Mouse (Mus musculus) limb, embryonic 12.5 days (tissue): Measurements from ENCODE around the gene Susd1. TPM values are rescaled to one million over a fixed set of nuclear protein-coding genes. Genes with fewer than 3 reads are reported as not detected.
A peak's percentile ranks its signal among the peaks of the same experiment; 100 is the strongest.

Experiments
- ATAC-seq: fragments of 200-750 bp; cut with Nextera tagmentation; 2 replicates; pipeline ENCODE4 v1.8.0; 2017; ENCODE audit warnings: low read depth, moderate TSS enrichment; ENCODE audit not compliant: insufficient number of reproducible peaks, insufficient read depth, low FRiP score, low TSS enrichment
- H3K27ac ChIP-seq: fragments of 300-500 bp; sonication (generic); 2 replicates; pipeline ENCODE4 v1.5.1; 2016; ENCODE audit warnings: mild to moderate bottlenecking, moderate library complexity
- H3K27me3 ChIP-seq: fragments of 300-500 bp; sonication (generic); 2 replicates; pipeline ENCODE4 v1.6.1; 2016; ENCODE audit warnings: mild to moderate bottlenecking, moderate library complexity
- H3K36me3 ChIP-seq: fragments of 300-500 bp; sonication (generic); 2 replicates; pipeline ENCODE4 v1.6.1; 2016; ENCODE audit warnings: mild to moderate bottlenecking, moderate library complexity
- H3K4me1 ChIP-seq: fragments of 300-500 bp; sonication (generic); replicated peaks from 2 replicates; pipeline ENCODE4 v1.6.1; 2016
- H3K4me2 ChIP-seq: fragments of 300-500 bp; sonication (generic); 2 replicates; pipeline ENCODE4 v1.6.1; 2016; ENCODE audit warnings: mild to moderate bottlenecking, moderate library complexity
- H3K4me3 ChIP-seq: fragments of 300-500 bp; sonication (generic); replicated peaks from 2 replicates; pipeline ENCODE4 v1.5.1; 2016; ENCODE audit warnings: mild to moderate bottlenecking
- H3K9ac ChIP-seq: fragments of 300-500 bp; sonication (generic); replicated peaks from 2 replicates; pipeline ENCODE4 v1.6.1; 2016; ENCODE audit warnings: mild to moderate bottlenecking, moderate library complexity
- H3K9me3 ChIP-seq: fragments of 300-500 bp; sonication (generic); 2 replicates; pipeline ENCODE4 v1.6.1; 2016; ENCODE audit warnings: mild to moderate bottlenecking, moderate library complexity
- WGBS: fragments of 180-500 bp; shearing (Covaris S2); methylation state at CpG from one replicate; pipeline ENCODE4 v1.1.7; 2016; 5-methylcytosine and 5-hydroxymethylcytosine counted together
- polyA plus RNA-seq: library from polyadenylated mRNA; unstranded; fragments of >200 nt; fragmentation: Nextera tagmentation; extraction: Ambion mirVana; gene quantifications from 2 replicates; pipeline ENCODE4 v1.2.1, GENCODE M21; 2016

Gene Susd1
- polyA plus RNA-seq, 1 experiment from 2014 or later = 1.2 TPM

DNA sequence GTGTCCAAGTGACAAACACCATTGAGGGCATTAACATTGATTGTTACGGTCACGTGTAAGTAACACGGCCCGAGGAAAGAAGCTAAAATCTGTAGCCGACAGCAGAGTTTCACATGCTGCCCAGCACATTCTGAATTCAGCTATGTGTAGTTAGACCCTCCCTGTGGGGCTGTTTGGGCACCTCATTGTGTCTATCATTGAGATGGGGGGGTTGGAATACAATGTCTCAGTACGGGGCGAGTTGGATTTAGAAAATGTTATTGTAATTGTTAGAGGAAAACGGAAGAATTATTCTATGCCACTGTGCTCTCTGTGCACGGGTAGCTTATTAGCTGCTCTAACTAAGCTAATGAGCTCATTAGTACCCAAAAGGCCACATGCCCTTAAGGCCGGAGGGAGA is 37.5 kb downstream of the Susd1 start:
- Histone ChIP-seq H3K4me1 (peaks cover 14% of the 10 kb centered on the region; the same call in 1 of the 2 replicates), H3K4me3 (no peak overlapping the region), H3K4me2 (no peak overlapping the region), H3K9ac (no peak overlapping the region), H3K27ac (no peak overlapping the region), H3K9me3 (peaks cover 5% of the 10 kb centered on the region; the same call in 1 of the 2 replicates), H3K27me3 (no peaks in the 10 kb centered on the region), H3K36me3 (no peaks in the 10 kb centered on the region)
- whole genome bisulfite sequencing = 55% methylated on average over 10 of the region's 10 CpGs
- no peak for ATAC-seq

DNA sequence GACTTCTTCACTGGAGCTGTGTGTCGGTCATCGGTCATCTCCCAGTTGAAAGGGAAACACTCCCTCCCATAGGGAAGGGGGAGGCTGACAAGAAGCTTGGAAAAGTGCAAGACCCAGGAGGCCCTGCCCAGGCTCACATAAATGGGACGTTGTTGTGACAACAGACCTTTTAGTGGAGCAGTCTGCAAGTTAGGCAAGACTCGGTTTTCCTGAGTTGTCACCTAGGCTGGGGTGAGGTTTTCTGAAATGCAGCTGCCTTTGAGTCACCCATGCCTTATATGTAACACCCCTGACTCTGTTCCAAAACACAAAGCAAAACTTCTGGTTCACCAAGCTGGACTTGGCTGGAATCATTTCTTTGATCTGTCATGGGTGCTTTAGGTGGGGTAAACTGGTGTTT is 39.1 kb downstream of the Susd1 start:
- H3K4me2 ChIP-seq = no peak overlapping the region
- no peak overlapping the region for H3K4me3 ChIP-seq
- H3K27me3 ChIP-seq = no peaks in the 10 kb centered on the region
- H3K9ac ChIP-seq = no peak overlapping the region
- WGBS = 51% methylated on average over 4 of the region's 4 CpGs
- no peaks in the 10 kb centered on the region for H3K36me3 ChIP-seq
- H3K4me1 ChIP-seq = peaks cover 14% of the 10 kb centered on the region; the same call in 1 of the 2 replicates
- no peak; the same call in 1 of the 2 replicates for ATAC-seq
- H3K9me3 ChIP-seq = no peaks in the 10 kb centered on the region
- H3K27ac ChIP-seq = no peak overlapping the region

DNA sequence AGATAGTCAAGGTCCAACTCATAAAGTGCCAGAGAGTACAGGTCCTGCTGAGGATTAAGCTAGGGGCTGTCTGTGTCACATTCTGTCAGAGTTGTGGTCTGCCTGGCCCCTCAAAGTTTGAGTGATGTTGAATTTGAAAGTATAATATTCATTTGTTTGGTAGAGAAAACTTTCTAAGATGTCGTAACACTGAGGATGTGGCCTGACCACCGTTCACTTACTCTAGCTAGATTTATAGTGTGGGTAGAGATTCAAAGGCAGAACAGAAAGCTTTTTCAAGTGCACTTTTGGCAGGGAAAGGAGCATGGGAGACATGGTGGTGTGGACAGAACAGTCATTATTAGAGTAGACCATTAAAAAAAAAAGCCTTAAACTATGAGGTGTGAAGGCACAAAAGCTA is 42.9 kb downstream of the Susd1 start:
- no peak overlapping the region for H3K27ac ChIP-seq
- no peak for ATAC-seq
- no peaks in the 10 kb centered on the region for H3K9me3 ChIP-seq
- peaks cover 10% of the 10 kb centered on the region; the same call in 1 of the 2 replicates for H3K4me1 ChIP-seq
- H3K36me3 ChIP-seq = no peaks in the 10 kb centered on the region
- H3K27me3 ChIP-seq = no peaks in the 10 kb centered on the region
- H3K9ac ChIP-seq = no peak overlapping the region
- 89% methylated on average over 2 of the region's 2 CpGs for WGBS
- H3K4me2 ChIP-seq = no peak overlapping the region
- no peak overlapping the region for H3K4me3 ChIP-seq

DNA sequence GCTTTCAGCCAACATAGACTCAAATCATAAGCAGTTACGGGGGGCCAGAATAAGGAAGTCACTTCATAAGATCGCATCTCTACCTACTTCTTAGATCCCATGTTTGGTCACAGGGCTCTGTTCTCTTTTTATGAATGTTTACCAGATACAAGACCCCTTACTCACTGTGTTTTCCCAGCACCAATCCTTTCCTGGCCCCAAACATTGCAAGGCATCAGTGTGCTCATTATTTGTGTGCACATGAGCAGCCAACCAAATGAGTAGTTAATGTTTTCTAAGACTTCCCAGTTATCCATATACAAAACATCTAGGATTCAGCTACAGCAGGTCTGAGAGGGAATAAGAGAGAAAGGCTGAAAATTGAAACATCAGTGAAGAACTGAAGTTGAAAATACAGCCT is 44.3 kb downstream of the Susd1 start:
- ATAC-seq = no peak
- WGBS = 93% methylated on average over 2 of the region's 2 CpGs
- H3K27ac ChIP-seq = no peak overlapping the region
- H3K36me3 ChIP-seq = no peaks in the 10 kb centered on the region
- H3K4me2 ChIP-seq = no peak overlapping the region
- no peaks in the 10 kb centered on the region for H3K27me3 ChIP-seq
- no peak overlapping the region for H3K4me3 ChIP-seq
- H3K9ac ChIP-seq = no peak overlapping the region
- H3K9me3 ChIP-seq = no peaks in the 10 kb centered on the region
- no peaks in the 10 kb centered on the region for H3K4me1 ChIP-seq

DNA sequence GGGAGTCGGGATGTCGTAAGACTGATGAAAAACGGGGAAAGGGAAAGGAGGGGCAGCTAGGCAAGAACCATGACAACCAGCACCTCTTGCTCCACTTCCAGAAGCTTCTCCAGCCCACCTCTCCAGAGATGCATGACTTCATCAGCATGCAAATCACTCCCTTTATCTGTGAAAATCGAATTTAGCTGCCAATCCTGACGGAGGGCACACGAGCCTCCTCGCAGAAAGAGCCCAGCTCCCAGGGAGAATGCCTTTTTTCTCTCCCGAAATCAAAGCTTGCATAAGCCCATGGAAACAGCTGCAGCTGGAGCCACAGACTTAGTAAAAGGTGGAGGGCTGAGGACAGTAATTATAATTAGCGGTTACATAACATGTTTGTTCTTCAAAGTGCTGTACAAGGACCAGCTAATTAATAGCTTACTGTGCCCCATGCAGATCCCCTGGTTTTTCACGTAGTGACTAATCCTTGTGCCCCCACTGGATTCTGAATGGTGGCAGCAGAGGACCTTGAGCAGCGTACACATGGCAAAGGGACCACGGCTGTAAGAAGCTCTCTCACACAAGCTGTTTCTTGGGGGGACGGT is 49.9 kb downstream of the Susd1 start:
- H3K4me3 ChIP-seq = 0 out of 2 replicates have a peak overlapping the region, but pooled peaks have one; percentile 12
- ATAC-seq = no peak
- no peaks in the 10 kb centered on the region for H3K9me3 ChIP-seq
- WGBS = 18% methylated on average over 13 of the region's 13 CpGs
- H3K27ac ChIP-seq = peak overlapping the region; percentile 41; the same call in 1 of the 2 replicates
- 0 out of 2 replicates have a peak, but pooled peaks cover 3% of the 10 kb centered on the region for H3K27me3 ChIP-seq
- H3K4me2 ChIP-seq = peak overlapping the region; percentile 52
- peak overlapping the region; percentile 37; the same call in 1 of the 2 replicates for H3K9ac ChIP-seq
- H3K4me1 ChIP-seq = peaks cover 19% of the 10 kb centered on the region
- H3K36me3 ChIP-seq = no peaks in the 10 kb centered on the region

DNA sequence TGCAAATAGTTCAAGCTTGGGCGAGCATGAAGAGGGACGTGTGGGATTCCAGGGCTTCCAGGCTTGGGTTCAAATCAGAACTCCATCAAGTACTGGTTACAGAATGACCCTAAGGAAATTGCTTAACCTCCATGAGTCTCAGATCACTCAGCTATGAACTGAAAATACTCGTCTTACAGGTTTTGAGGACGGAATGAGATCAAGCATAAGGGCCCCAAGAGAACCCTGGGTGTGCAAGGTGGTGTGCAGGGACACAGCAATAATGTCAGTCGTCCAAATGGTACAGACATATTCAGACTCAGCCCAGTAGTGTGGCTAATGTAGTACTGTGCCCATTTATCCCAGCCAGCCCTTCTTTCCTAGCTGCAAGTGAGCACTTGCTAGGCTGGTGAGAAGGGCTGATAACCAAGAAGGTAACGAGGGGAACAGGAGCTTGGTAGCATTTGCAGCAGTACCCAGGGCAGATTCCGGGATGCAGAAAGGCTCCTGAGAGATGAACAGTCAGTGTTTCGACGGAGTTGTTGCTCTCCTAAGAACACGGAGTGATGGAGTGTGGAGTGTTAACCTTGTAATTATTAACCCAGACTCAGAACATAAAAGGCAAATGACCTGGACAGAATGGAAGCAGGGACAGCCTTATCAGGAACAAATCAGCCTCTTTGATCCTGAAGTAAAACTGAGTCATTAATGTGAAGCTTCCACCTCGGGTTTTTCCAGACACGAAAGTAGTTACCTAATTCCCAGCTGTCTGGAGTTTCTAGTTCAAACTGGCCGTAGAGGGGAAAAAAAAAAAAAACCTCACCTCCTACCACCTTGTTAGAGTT is 50.8 kb downstream of the Susd1 start:
- no peak for ATAC-seq
- Histone ChIP-seq H3K36me3 (no peaks in the 10 kb centered on the region), H3K27ac (no peak overlapping the region), H3K4me3 (no peak overlapping the region), H3K4me2 (peak overlapping the region; percentile 52), H3K9me3 (no peaks in the 10 kb centered on the region), H3K9ac (no peak overlapping the region; the same call in 1 of the 2 replicates), H3K27me3 (0 out of 2 replicates have a peak, but pooled peaks cover 3% of the 10 kb centered on the region), H3K4me1 (peaks cover 19% of the 10 kb centered on the region)
- WGBS = 31% methylated on average over 13 of the region's 13 CpGs

DNA sequence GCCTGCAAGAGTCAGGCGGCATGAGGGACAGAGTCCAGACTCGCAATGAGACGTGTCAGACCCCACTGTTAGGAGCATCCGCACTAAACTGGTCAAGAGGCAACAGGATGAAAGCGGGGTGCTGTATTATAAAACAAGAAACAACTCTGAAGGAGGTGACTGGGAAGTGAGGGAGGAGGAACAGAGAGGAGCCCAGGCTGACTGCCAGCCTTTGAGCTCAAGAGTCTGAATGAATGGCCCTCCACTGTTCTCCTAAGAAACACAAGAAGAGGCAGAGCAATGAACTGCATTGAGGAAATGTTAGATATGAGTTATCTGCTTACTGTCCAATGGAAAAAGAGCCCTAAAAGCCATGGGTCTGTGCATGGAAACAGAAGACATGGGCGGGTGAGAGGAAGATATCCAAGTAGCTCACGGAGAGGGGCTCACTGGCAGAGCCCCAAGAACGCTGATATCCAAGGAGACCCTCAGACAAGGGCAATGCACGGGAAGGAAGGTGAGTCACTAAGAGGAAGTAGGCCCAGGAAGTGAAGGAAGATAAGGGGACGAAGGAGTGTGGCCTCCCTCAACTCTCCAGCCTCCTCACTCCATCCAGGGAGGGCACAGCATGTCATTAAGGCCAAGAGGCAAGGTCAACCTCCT is 53.1 kb downstream of the Susd1 start:
- no peak overlapping the region for H3K27ac ChIP-seq
- no peak overlapping the region for H3K4me2 ChIP-seq
- no peak overlapping the region for H3K4me3 ChIP-seq
- H3K4me1 ChIP-seq = peaks cover 25% of the 10 kb centered on the region
- no peak overlapping the region for H3K9ac ChIP-seq
- WGBS = 74% methylated on average over 10 of the region's 10 CpGs
- no peaks in the 10 kb centered on the region for H3K36me3 ChIP-seq
- H3K27me3 ChIP-seq = 0 out of 2 replicates have a peak, but pooled peaks cover 3% of the 10 kb centered on the region
- ATAC-seq = no peak
- H3K9me3 ChIP-seq = no peaks in the 10 kb centered on the region

DNA sequence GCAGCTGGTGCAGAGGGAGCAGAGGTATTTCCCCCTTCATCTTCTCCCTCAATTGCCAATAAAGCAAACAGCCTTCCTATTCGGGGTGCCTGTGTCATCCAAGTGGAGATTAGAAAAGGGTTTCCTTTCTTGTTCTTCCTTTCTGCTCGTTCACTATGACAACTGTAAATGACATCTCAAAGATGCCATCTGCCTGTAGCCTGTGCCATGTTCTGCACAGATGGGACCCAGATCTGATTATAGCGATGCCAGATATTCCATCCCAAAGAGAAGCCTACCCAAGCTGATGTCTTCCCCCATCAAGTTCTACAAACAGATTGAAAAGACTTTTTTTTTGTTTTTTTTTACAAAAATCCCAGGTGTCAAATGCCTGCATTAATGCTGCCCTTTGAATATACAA is 54.6 kb downstream of the Susd1 start:
- Histone ChIP-seq H3K4me2 (no peak overlapping the region), H3K4me1 (peaks cover 25% of the 10 kb centered on the region), H3K27ac (no peak overlapping the region), H3K9me3 (no peaks in the 10 kb centered on the region), H3K27me3 (0 out of 2 replicates have a peak, but pooled peaks cover 3% of the 10 kb centered on the region), H3K36me3 (no peaks in the 10 kb centered on the region), H3K9ac (no peak overlapping the region), H3K4me3 (no peak overlapping the region)
- WGBS = 61% methylated on average over 3 of the region's 3 CpGs
- ATAC-seq = no peak

DNA sequence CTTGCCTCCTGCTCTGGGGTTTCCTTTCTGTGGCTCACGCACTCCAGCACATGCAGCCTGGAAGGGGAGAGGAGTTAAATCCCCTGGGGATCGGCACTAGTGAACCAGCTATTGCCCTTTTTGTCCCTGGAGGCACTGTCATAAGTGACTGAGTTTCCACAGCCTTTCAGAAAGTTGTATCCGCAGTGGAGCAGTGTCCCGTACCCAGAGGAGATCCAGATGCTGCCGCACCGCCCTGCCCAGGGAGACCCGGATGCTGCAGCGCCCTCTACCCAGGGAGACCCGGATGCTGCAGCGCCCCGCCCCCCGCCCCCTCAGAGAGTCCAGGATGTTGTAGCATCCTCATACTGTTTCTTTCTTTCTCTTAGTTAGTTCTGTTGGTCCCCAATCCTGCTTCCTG is 56.3 kb downstream of the Susd1 start:
- peak overlapping the region; percentile 41 for H3K4me2 ChIP-seq
- peak overlapping the region; percentile 16; the same call in 1 of the 2 replicates for H3K4me3 ChIP-seq
- H3K27me3 ChIP-seq = 0 out of 2 replicates have a peak, but pooled peaks cover 3% of the 10 kb centered on the region
- H3K9me3 ChIP-seq = no peaks in the 10 kb centered on the region
- no peak for ATAC-seq
- WGBS = 33% methylated on average over 12 of the region's 12 CpGs
- no peak overlapping the region for H3K27ac ChIP-seq
- H3K4me1 ChIP-seq = 0 out of 2 replicates have a peak, but pooled peaks cover 10% of the 10 kb centered on the region
- no peaks in the 10 kb centered on the region for H3K36me3 ChIP-seq
- no peak overlapping the region for H3K9ac ChIP-seq

DNA sequence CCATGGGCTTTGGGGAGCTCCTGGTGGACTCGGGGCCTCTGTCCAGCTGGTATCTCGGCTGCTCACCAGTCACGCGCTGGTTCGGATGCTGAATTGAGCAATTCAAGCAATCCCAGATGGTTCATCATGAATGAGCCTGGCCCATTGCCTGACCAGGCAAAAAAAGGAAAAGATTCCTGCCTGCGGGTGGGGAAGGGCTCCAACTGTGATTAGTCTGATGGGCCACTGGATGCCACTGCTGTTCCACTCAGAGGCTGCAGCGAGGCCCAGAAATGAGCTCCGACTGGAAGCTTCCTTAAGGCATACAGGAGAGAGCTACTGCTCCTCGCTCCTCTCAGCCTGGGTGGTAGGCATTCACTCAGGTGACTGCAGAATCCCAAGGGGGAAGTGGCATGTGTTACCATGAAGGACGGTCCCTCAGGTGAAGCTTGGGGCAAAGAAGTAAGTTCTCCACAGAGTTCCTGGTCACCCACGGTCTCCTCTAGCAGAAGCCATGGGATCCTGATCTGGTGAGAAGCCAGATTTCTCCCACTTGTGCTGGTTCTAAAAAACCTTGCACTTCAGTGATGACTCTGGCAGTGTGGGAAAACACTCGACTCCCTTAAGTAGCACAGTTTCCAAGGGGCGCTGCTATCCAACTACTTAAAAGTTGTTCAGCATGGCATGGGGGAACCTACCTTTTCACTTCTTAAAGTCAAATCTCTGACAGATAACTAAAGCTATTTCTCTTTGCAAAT is 57.3 kb downstream of the Susd1 start:
- 0 out of 2 replicates have a peak, but pooled peaks cover 10% of the 10 kb centered on the region for H3K4me1 ChIP-seq
- no peak overlapping the region for H3K9ac ChIP-seq
- H3K27ac ChIP-seq = no peak overlapping the region
- H3K27me3 ChIP-seq = 0 out of 2 replicates have a peak, but pooled peaks cover 3% of the 10 kb centered on the region
- ATAC-seq = no peak
- 78% methylated on average over 13 of the region's 13 CpGs for WGBS
- H3K36me3 ChIP-seq = no peaks in the 10 kb centered on the region
- H3K4me3 ChIP-seq = no peak overlapping the region
- no peaks in the 10 kb centered on the region for H3K9me3 ChIP-seq
- no peak overlapping the region for H3K4me2 ChIP-seq
